Mouse (Mus musculus): ENCODE measurements around the gene Lpp. TPM values are rescaled to one million over a fixed set of nuclear protein-coding genes. Genes with fewer than 3 reads are reported as not detected.

Lpp gene
- polyA plus RNA-seq, 1 experiment from 2014 or later = 46.6 TPM

- Histone ChIP-seq H3K27ac (replicated peaks in 1 of 2; ENCODE audit: control insufficient read depth in 1 of 2, insufficient read depth in 1 of 2, low read depth in 2 of 2, low read length in 2 of 2) (no peak overlapping the region), H3K9me3 (ENCODE audit: control insufficient read depth, low read length) (no peaks in the 10 kb centered on the region), H3K4me1 (ENCODE audit: control insufficient read depth in 2 of 2, insufficient read depth in 2 of 2, low read length in 2 of 2) (no peaks in the 10 kb centered on the region), H3K27me3 (ENCODE audit: control insufficient read depth, insufficient read depth, low read length) (no peaks in the 10 kb centered on the region), H3K4me2 (ENCODE audit: low read length) (no peak overlapping the region), H3K4me3 (ENCODE audit: control insufficient read depth in 1 of 2, insufficient read depth in 1 of 2, low read depth in 1 of 2, low read length in 2 of 2) (no peak overlapping the region), H3K9ac (ENCODE audit: low read length) (no peak overlapping the region), H3K36me3 (ENCODE audit: control insufficient read depth, insufficient read depth, low read length) (no peaks in the 10 kb centered on the region)
- WGBS = 96% methylated on average over 3 of the region's 3 CpGs
- ATAC-seq (ENCODE audit: insufficient number of reproducible peaks, insufficient read depth, low FRiP score, low read depth) = no peak
Observed at GRCm38 (mm10) chr16:24817381-24817780, 424.1 kb downstream of the Lpp start.

GRCm38 (mm10) chr16:24819127-24819526 is 425.8 kb downstream of the Lpp start:
- 52% methylated on average over 4 of the region's 4 CpGs for WGBS
- Histone ChIP-seq H3K4me3 (ENCODE audit: control insufficient read depth in 1 of 2, insufficient read depth in 1 of 2, low read depth in 1 of 2, low read length in 2 of 2) (no peak overlapping the region), H3K4me2 (ENCODE audit: low read length) (no peak overlapping the region), H3K9ac (ENCODE audit: low read length) (no peak overlapping the region), H3K27ac (replicated peaks in 1 of 2; ENCODE audit: control insufficient read depth in 1 of 2, insufficient read depth in 1 of 2, low read depth in 2 of 2, low read length in 2 of 2) (no peak overlapping the region), H3K27me3 (ENCODE audit: control insufficient read depth, insufficient read depth, low read length) (no peaks in the 10 kb centered on the region), H3K36me3 (ENCODE audit: control insufficient read depth, insufficient read depth, low read length) (no peaks in the 10 kb centered on the region), H3K4me1 (ENCODE audit: control insufficient read depth in 2 of 2, insufficient read depth in 2 of 2, low read length in 2 of 2) (no peaks in the 10 kb centered on the region; a peak in 1 of 4 replicates), H3K9me3 (ENCODE audit: control insufficient read depth, low read length) (no peaks in the 10 kb centered on the region)
- no peak for ATAC-seq (ENCODE audit: insufficient number of reproducible peaks, insufficient read depth, low FRiP score, low read depth)

- 76% methylated on average over 5 of the region's 5 CpGs for WGBS
- no peak overlapping the region for H3K4me2 ChIP-seq (ENCODE audit: low read length)
- ATAC-seq (ENCODE audit: insufficient number of reproducible peaks, insufficient read depth, low FRiP score, low read depth) = no peak
Observed at GRCm38 (mm10) chr16:24822182-24822875, 429.0 kb downstream of the Lpp start.

GRCm38 (mm10) chr16:24822918-24823317 is 429.6 kb downstream of the Lpp start:
- no peak overlapping the region for H3K27ac ChIP-seq (replicated peaks in 1 of 2; ENCODE audit: control insufficient read depth in 1 of 2, insufficient read depth in 1 of 2, low read depth in 2 of 2, low read length in 2 of 2)
- H3K36me3 ChIP-seq (ENCODE audit: control insufficient read depth, insufficient read depth, low read length) = no peaks in the 10 kb centered on the region
- no peaks in the 10 kb centered on the region for H3K9me3 ChIP-seq (ENCODE audit: control insufficient read depth, low read length)
- H3K4me1 ChIP-seq (ENCODE audit: control insufficient read depth in 2 of 2, insufficient read depth in 2 of 2, low read length in 2 of 2) = peaks cover 0 to 5% of the 10 kb centered on the region in 2 experiments; a peak in 2 of 4 replicates
- no peak overlapping the region for H3K4me3 ChIP-seq (ENCODE audit: control insufficient read depth in 1 of 2, insufficient read depth in 1 of 2, low read depth in 1 of 2, low read length in 2 of 2)
- no peak overlapping the region for H3K4me2 ChIP-seq (ENCODE audit: low read length)
- H3K27me3 ChIP-seq (ENCODE audit: control insufficient read depth, insufficient read depth, low read length) = no peaks in the 10 kb centered on the region
- 88% methylated on average over 1 of the region's 1 CpGs for WGBS
- H3K9ac ChIP-seq (ENCODE audit: low read length) = no peak overlapping the region
- ATAC-seq (ENCODE audit: insufficient number of reproducible peaks, insufficient read depth, low FRiP score, low read depth) = no peak

More at GRCm38 (mm10) chr16:24822182-24822875, 429.0 kb downstream of the Lpp start:
- Histone ChIP-seq H3K9ac (ENCODE audit: low read length) (no peak overlapping the region), H3K27ac (replicated peaks in 1 of 2; ENCODE audit: control insufficient read depth in 1 of 2, insufficient read depth in 1 of 2, low read depth in 2 of 2, low read length in 2 of 2) (no peak overlapping the region), H3K27me3 (ENCODE audit: control insufficient read depth, insufficient read depth, low read length) (no peaks in the 10 kb centered on the region), H3K4me3 (ENCODE audit: control insufficient read depth in 1 of 2, insufficient read depth in 1 of 2, low read depth in 1 of 2, low read length in 2 of 2) (no peak overlapping the region), H3K36me3 (ENCODE audit: control insufficient read depth, insufficient read depth, low read length) (no peaks in the 10 kb centered on the region), H3K4me1 (ENCODE audit: control insufficient read depth in 2 of 2, insufficient read depth in 2 of 2, low read length in 2 of 2) (peaks cover 0 to 5% of the 10 kb centered on the region in 2 experiments; a peak in 2 of 4 replicates), H3K9me3 (ENCODE audit: control insufficient read depth, low read length) (no peaks in the 10 kb centered on the region)

GRCm38 (mm10) chr16:24826390-24826789 is 433.1 kb downstream of the Lpp start:
- Histone ChIP-seq H3K27ac (replicated peaks in 1 of 2; ENCODE audit: control insufficient read depth in 1 of 2, insufficient read depth in 1 of 2, low read depth in 2 of 2, low read length in 2 of 2) (no peak overlapping the region), H3K4me1 (ENCODE audit: control insufficient read depth in 2 of 2, insufficient read depth in 2 of 2, low read length in 2 of 2) (peaks cover 6 to 10% of the 10 kb centered on the region in 2 experiments; a peak in 3 of 4 replicates), H3K9ac (ENCODE audit: low read length) (no peak overlapping the region), H3K4me3 (ENCODE audit: control insufficient read depth in 1 of 2, insufficient read depth in 1 of 2, low read depth in 1 of 2, low read length in 2 of 2) (no peak overlapping the region), H3K9me3 (ENCODE audit: control insufficient read depth, low read length) (no peaks in the 10 kb centered on the region), H3K4me2 (ENCODE audit: low read length) (no peak overlapping the region), H3K36me3 (ENCODE audit: control insufficient read depth, insufficient read depth, low read length) (no peaks in the 10 kb centered on the region), H3K27me3 (ENCODE audit: control insufficient read depth, insufficient read depth, low read length) (no peaks in the 10 kb centered on the region)
- no peak for ATAC-seq (ENCODE audit: insufficient number of reproducible peaks, insufficient read depth, low FRiP score, low read depth)
- WGBS = 71% methylated on average over 4 of the region's 4 CpGs

GRCm38 (mm10) chr16:24828207-24828803 is 435.0 kb downstream of the Lpp start:
- no peaks in the 10 kb centered on the region for H3K36me3 ChIP-seq (ENCODE audit: control insufficient read depth, insufficient read depth, low read length)
- H3K27ac ChIP-seq (replicated peaks in 1 of 2; ENCODE audit: control insufficient read depth in 1 of 2, insufficient read depth in 1 of 2, low read depth in 2 of 2, low read length in 2 of 2) = no peak overlapping the region
- ATAC-seq (ENCODE audit: insufficient number of reproducible peaks, insufficient read depth, low FRiP score, low read depth) = no peak
- H3K9me3 ChIP-seq (ENCODE audit: control insufficient read depth, low read length) = no peaks in the 10 kb centered on the region
- peaks cover 6 to 10% of the 10 kb centered on the region in 2 experiments; a peak in 3 of 4 replicates for H3K4me1 ChIP-seq (ENCODE audit: control insufficient read depth in 2 of 2, insufficient read depth in 2 of 2, low read length in 2 of 2)
- H3K4me2 ChIP-seq (ENCODE audit: low read length) = no peak overlapping the region
- H3K27me3 ChIP-seq (ENCODE audit: control insufficient read depth, insufficient read depth, low read length) = no peaks in the 10 kb centered on the region
- 74% methylated on average over 2 of the region's 2 CpGs for WGBS
- H3K9ac ChIP-seq (ENCODE audit: low read length) = no peak overlapping the region
- no peak overlapping the region for H3K4me3 ChIP-seq (ENCODE audit: control insufficient read depth in 1 of 2, insufficient read depth in 1 of 2, low read depth in 1 of 2, low read length in 2 of 2)

- no peaks in the 10 kb centered on the region for H3K27me3 ChIP-seq (ENCODE audit: control insufficient read depth, insufficient read depth, low read length)
- H3K36me3 ChIP-seq (ENCODE audit: control insufficient read depth, insufficient read depth, low read length) = no peaks in the 10 kb centered on the region
- no peak for ATAC-seq (ENCODE audit: insufficient number of reproducible peaks, insufficient read depth, low FRiP score, low read depth)
- no peaks in the 10 kb centered on the region for H3K9me3 ChIP-seq (ENCODE audit: control insufficient read depth, low read length)
- no peak overlapping the region for H3K4me3 ChIP-seq (ENCODE audit: control insufficient read depth in 1 of 2, insufficient read depth in 1 of 2, low read depth in 1 of 2, low read length in 2 of 2)
- 80% methylated on average over 4 of the region's 4 CpGs for WGBS
- H3K27ac ChIP-seq (replicated peaks in 1 of 2; ENCODE audit: control insufficient read depth in 1 of 2, insufficient read depth in 1 of 2, low read depth in 2 of 2, low read length in 2 of 2) = no peak overlapping the region
- H3K4me1 ChIP-seq (ENCODE audit: control insufficient read depth in 2 of 2, insufficient read depth in 2 of 2, low read length in 2 of 2) = peaks cover 6 to 12% of the 10 kb centered on the region in 2 experiments; a peak in 3 of 4 replicates
- H3K4me2 ChIP-seq (ENCODE audit: low read length) = no peak overlapping the region
- no peak overlapping the region for H3K9ac ChIP-seq (ENCODE audit: low read length)
Observed at GRCm38 (mm10) chr16:24829860-24830259, 436.6 kb downstream of the Lpp start.

Measured in heart, embryonic 14.5 days (tissue).